In the genomic region with DNA sequence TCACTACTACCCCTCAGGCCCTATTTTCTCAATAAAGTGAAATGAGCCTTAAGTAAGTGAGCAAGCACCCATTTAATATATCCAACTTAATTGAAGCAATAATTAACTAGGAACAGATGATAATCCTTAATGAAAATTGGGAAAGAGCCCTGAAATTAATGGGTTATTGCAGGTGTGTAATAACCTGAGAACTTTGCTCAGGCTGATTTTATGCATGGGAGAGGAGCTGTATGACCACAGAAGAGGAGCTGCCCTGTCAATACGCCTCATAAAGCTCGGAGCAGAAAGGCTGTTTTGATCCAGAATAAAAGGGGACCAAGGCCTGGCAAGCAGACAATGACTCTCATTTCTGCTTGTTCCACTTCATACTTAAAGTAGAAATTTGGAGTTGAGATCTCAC, we compare ENCODE assay signal across 38 mouse cellular contexts. TPM values are rescaled to one million over a fixed set of nuclear protein-coding genes. Genes with fewer than 3 reads are reported as not detected.
"Had no signal": no experiment of that assay in that cellular context is flagged by ENCODE, and none has a peak within 500 bp of the region (broad histone marks: within the 10 kb centered on the region; RNA-seq: fewer than 3 reads in every experiment).

A gene (plus strand): TSS at position 301 of the 400 bp plus-strand sequence.

- H3K27me3 ChIP-seq: heart, embryonic 12.5 days; heart, embryonic 13.5 days; heart, embryonic 15.5 days; hindbrain, embryonic 12.5 days; hindbrain, embryonic 13.5 days; hindbrain, embryonic 15.5 days; intestine, embryonic 15.5 days; kidney, embryonic 15.5 days had no signal

- DNase-seq: heart, postnatal 10 days; heart, postnatal 14 days; heart, postnatal 36 days; heart, postnatal 4 days; kidney, adult 11 months; kidney, adult 18-20 months; kidney, adult 2 months; kidney, adult 8-10 months; kidney, adult 9 months; kidney, postnatal 10 days; kidney, postnatal 14 days; kidney, postnatal 25 days; kidney, postnatal 36 days; kidney, postnatal 4 days; layer of hippocampus, adult 9-11 months; layer of hippocampus, postnatal 36 days had no signal

- H3K4me1 ChIP-seq: heart, embryonic 10.5 days; heart, embryonic 12.5 days; heart, embryonic 13.5 days; heart, embryonic 15.5 days; hindbrain, embryonic 12.5 days; hindbrain, embryonic 13.5 days; hindbrain, embryonic 15.5 days; intestine, embryonic 15.5 days; kidney, embryonic 15.5 days had no signal

- H3K36me3 ChIP-seq: heart, embryonic 10.5 days; heart, embryonic 12.5 days; heart, embryonic 13.5 days; heart, embryonic 15.5 days; hindbrain, embryonic 12.5 days; hindbrain, embryonic 13.5 days; hindbrain, embryonic 15.5 days; intestine, embryonic 15.5 days; kidney, embryonic 15.5 days had no signal

- H3K27ac ChIP-seq: heart, embryonic 10.5 days; heart, embryonic 13.5 days; heart, embryonic 15.5 days; hindbrain, embryonic 12.5 days; hindbrain, embryonic 13.5 days; hindbrain, embryonic 14.5 days; hindbrain, embryonic 15.5 days; hindbrain, postnatal 0 days; intestine, embryonic 15.5 days; kidney, embryonic 15.5 days; kidney, postnatal 0 days; layer of hippocampus, adult 2 months; left cerebral cortex, adult 2 months had no signal

- H3K9me3 ChIP-seq: heart, embryonic 10.5 days; heart, embryonic 12.5 days; heart, embryonic 13.5 days; heart, embryonic 15.5 days; hindbrain, embryonic 12.5 days; hindbrain, embryonic 13.5 days; hindbrain, embryonic 15.5 days; intestine, embryonic 15.5 days; kidney, embryonic 15.5 days had no signal

- H3K4me3 ChIP-seq: heart, embryonic 10.5 days; heart, embryonic 12.5 days; heart, embryonic 13.5 days; heart, embryonic 15.5 days; hindbrain, embryonic 12.5 days; hindbrain, embryonic 13.5 days; hindbrain, embryonic 15.5 days; intestine, embryonic 15.5 days; kidney, embryonic 15.5 days; layer of hippocampus, adult 2 months; left cerebral cortex, adult 2 months had no signal

RNA-seq across cellular contexts. Expression of the gene that starts here (rescaled TPM):
- polyA plus RNA-seq: heart, embryonic 10.5 days; heart, embryonic 11.5 days; heart, embryonic 12.5 days; heart, embryonic 13.5 days; heart, embryonic 14.5 days; heart, embryonic 15.5 days; heart, embryonic 16.5 days; heart, postnatal 0 days; hindbrain, embryonic 11.5 days; hindbrain, embryonic 12.5 days; hindbrain, embryonic 14.5 days; hindbrain, embryonic 15.5 days; hindbrain, embryonic 16.5 days; hindbrain, postnatal 0 days; inflammation-experienced regulatory T-cells, adult 6 months; intestine, embryonic 14.5 days; kidney, embryonic 15.5 days had no signal
